Mouse (Mus musculus): ENCODE results near the gene Foxr1. TPM values are rescaled to one million over a fixed set of nuclear protein-coding genes. Genes with fewer than 3 reads are reported as not detected.

Foxr1 gene
- polyA plus RNA-seq, 1 experiment = not detected

DNA sequence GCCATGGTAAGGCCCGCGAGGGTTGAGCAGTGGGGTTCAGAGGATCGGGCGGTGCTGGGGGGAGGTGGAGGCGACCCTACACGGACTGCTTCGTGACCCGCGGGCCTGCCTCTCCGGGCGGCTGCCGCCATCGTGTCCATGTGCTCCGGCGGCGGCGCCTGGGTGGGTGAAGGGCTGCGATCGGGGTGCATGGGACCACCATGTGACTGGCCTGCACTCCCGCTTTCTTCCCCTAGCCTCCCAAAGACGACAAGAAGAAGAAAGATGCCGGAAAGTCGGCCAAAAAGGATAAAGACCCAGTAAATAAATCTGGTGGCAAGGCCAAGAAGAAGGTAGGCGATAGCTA is 33.2 kb downstream of the Foxr1 start:
- Histone ChIP-seq H3K4me1 (ENCODE audit: control insufficient read depth, insufficient read depth, low read length) (no peaks in the 10 kb centered on the region), H3K27me3 (ENCODE audit: control insufficient read depth, insufficient read depth, low read length) (no peaks in the 10 kb centered on the region), H3K27ac (ENCODE audit: insufficient read depth, low read length) (0 out of 2 replicates have a peak overlapping the region, but pooled peaks have one; percentile 3), H3K4me3 (replicated peaks; ENCODE audit: insufficient read depth, low read depth, low read length) (peak overlapping the region; percentile 96)
- DNase-seq = no peak
- TF ChIP-seq CTCF (IDR thresholded peaks at IDR 0.05; ENCODE audit: borderline replicate concordance, insufficient read depth, low read depth, low read length) = no peak
- TF ChIP-seq POLR2A (IDR thresholded peaks at IDR 0.05; ENCODE audit: borderline replicate concordance, insufficient read depth, low read length) = no peak
- under 1% methylated on average over 24 of the region's 24 CpGs for WGBS

DNA sequence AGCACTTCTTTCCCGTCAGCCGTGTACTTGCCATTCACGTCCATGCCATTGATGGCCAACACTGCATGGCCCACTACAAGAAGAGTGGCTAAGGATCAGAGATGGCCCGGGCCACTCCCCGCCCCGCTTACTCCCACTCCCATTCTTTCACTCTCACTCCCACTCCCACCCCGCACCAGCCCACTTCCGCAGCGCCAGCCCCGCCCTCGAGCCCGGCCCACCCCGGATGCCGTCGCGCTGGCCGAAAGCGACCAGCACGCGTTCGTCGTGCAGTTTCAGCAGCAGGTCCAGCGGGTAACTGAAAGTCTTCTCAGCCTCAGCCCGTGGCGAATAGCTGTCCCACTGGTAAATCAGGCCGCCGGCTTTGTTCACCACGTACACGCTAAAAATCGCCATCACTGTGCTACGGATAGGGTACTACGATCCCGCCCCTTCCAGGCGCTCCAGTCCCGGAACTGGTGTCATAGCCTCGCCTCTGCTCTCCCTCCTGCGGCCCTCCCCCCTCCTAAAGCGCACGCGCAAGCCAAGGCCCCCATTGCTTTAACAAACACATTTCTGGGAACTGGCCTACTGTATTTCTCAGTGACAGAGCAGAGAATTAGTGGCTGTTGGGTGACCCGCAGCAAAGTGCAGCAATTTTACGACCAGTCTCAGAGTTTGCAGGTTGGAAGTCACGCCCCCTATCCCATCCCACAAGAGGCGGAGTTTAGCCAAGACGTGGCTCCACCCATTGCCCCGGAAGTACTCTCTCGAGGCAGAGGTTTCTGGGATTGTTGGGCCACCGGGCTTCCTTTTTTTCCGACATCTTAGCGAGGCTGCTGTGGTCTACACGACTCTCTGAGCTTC is 33.8 kb downstream of the Foxr1 start, which contains the start of the genes Rps25 and Trappc4:
Rps25 (plus strand) TSS at position 234 of the 846 bp plus-strand sequence.
Trappc4 (minus strand) TSS at position 695 of the 846 bp plus-strand sequence.
- peak within 1 kb of the TSS; percentile 74 for H3K27ac ChIP-seq (ENCODE audit: insufficient read depth, low read length)
- DNase-seq = peak; percentile 92 to 95
- peak within 1 kb of the TSS; percentile 96 for H3K4me3 ChIP-seq (replicated peaks; ENCODE audit: insufficient read depth, low read depth, low read length)
- WGBS = 1% methylated on average over 51 of the region's 51 CpGs
- H3K4me1 ChIP-seq (ENCODE audit: control insufficient read depth, insufficient read depth, low read length) = no peaks in the 10 kb centered on the region
- no peaks in the 10 kb centered on the region for H3K27me3 ChIP-seq (ENCODE audit: control insufficient read depth, insufficient read depth, low read length)
- TF ChIP-seq CTCF (IDR thresholded peaks at IDR 0.05; ENCODE audit: borderline replicate concordance, insufficient read depth, low read depth, low read length) (no peak), POLR2A (IDR thresholded peaks at IDR 0.05; ENCODE audit: borderline replicate concordance, insufficient read depth, low read length) (peak; percentile 43; the same call in 1 of the 2 replicates)

DNA sequence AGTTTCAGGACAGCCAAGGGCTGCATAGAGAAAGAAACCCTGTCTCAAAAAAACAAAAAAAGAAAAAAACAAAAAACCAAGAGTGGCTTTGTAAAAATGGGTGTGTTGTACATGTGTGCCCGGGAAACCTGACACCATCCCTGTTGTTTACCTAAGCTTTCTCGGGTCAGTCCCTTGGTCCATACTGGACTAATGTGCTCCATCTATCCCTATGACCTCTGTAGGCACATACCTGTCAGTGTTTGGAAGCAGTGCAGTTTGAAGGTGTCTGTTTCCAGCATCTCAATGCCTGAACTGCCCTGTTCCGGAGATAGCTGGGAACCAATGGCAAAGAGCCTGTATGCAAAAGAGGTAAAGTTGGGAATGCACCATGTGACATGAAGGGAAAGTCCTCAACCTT is 35.9 kb downstream of the Foxr1 start:
- H3K4me1 ChIP-seq (ENCODE audit: control insufficient read depth, insufficient read depth, low read length) = no peaks in the 10 kb centered on the region
- TF ChIP-seq CTCF (IDR thresholded peaks at IDR 0.05; ENCODE audit: borderline replicate concordance, insufficient read depth, low read depth, low read length) (no peak), POLR2A (IDR thresholded peaks at IDR 0.05; ENCODE audit: borderline replicate concordance, insufficient read depth, low read length) (no peak)
- no peaks in the 10 kb centered on the region for H3K27me3 ChIP-seq (ENCODE audit: control insufficient read depth, insufficient read depth, low read length)
- H3K27ac ChIP-seq (ENCODE audit: insufficient read depth, low read length) = no peak overlapping the region
- 92% methylated on average over 3 of the region's 3 CpGs for WGBS
- H3K4me3 ChIP-seq (replicated peaks; ENCODE audit: insufficient read depth, low read depth, low read length) = no peak overlapping the region
- no peak for DNase-seq

DNA sequence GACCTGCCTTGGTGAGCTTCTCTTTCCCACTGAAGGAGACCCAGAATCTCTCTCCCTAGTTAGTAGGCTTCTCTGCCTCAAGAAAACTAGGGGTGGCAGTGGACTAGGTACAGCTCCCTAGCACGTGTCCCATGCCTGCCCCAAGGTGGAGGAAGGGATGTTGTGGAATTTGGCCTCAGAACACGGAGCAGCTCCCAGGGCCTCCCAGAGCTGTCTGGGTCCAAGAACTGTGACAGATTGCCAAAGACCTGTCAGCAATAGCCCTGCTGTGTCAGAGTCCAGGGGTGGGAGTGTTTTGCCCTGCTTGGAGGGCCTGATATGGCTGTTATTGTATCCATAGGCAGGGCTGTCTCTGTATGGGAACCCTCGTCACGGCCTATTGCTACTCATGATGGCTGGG is 39.9 kb downstream of the Foxr1 start:
- Histone ChIP-seq H3K27ac (ENCODE audit: insufficient read depth, low read length) (no peak overlapping the region), H3K4me1 (ENCODE audit: control insufficient read depth, insufficient read depth, low read length) (peaks cover 8% of the 10 kb centered on the region; the same call in 1 of the 2 replicates), H3K27me3 (ENCODE audit: control insufficient read depth, insufficient read depth, low read length) (no peaks in the 10 kb centered on the region), H3K4me3 (replicated peaks; ENCODE audit: insufficient read depth, low read depth, low read length) (no peak overlapping the region)
- TF ChIP-seq POLR2A (IDR thresholded peaks at IDR 0.05; ENCODE audit: borderline replicate concordance, insufficient read depth, low read length) (no peak), CTCF (IDR thresholded peaks at IDR 0.05; ENCODE audit: borderline replicate concordance, insufficient read depth, low read depth, low read length) (no peak)
- WGBS = 51% methylated on average over 4 of the region's 4 CpGs
- DNase-seq = peak in 1 of 2 experiments; percentile 12

DNA sequence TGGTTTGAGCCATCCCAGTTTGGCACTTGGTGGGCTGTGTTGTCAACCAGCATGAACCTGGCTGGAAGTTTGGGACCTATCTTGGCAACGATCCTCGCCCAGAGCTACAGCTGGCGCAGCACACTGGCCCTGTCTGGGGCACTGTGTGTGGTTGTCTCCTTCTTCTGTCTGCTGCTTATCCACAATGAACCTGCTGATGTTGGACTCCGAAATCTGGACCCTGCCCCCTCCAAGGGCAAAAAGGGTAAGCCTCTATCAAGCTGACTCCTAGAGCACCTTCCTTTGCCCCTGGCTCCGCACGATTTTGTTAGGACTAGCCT is 41.2 kb downstream of the Foxr1 start:
- no peak for TF ChIP-seq CTCF (IDR thresholded peaks at IDR 0.05; ENCODE audit: borderline replicate concordance, insufficient read depth, low read depth, low read length)
- TF ChIP-seq POLR2A (IDR thresholded peaks at IDR 0.05; ENCODE audit: borderline replicate concordance, insufficient read depth, low read length) = no peak

DNA sequence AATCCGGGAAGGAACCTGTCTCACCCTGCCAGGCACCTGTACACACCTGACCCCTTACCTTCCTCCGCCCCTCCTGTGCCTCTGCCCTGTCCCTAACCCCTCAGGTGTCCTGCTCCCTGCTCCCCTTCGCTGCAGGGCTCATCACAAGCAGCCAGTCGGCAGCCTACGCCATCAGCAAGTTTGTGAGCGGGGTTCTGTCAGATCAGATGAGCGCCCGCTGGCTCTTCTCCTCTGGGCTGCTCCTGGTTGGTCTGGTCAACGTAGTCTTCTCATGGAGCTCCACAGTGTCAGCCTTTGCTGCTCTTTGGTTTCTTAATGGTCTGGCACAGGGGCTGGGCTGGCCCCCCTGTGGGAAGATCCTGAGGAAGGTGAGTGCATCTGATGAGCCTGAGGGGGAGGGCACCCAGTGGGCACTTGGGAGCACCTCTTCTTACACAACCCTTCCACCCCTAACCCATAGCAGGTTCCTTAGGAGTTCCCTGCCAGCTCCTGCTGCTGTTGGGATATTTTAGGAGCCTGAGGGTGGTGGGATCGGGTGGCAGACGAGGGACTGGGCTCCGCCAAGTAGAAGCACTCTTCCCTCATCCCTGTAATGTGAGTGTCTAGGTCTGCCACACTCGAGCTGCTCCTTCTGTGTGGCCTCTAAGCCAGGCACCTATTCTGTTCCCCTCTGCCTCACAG is 41.7 kb downstream of the Foxr1 start:
- DNase-seq = peak in 1 of 2 experiments; percentile 24
- H3K27ac ChIP-seq (ENCODE audit: insufficient read depth, low read length) = no peak overlapping the region
- WGBS = 57% methylated on average over 13 of the region's 13 CpGs

More for the DNA sequence above, 41.2 kb downstream of the Foxr1 start:
- peak in 1 of 2 experiments; percentile 19 for DNase-seq
- 39% methylated on average over 6 of the region's 6 CpGs for WGBS
- Histone ChIP-seq H3K4me1 (ENCODE audit: control insufficient read depth, insufficient read depth, low read length) (peaks cover 8% of the 10 kb centered on the region; the same call in 1 of the 2 replicates), H3K27ac (ENCODE audit: insufficient read depth, low read length) (no peak overlapping the region), H3K4me3 (replicated peaks; ENCODE audit: insufficient read depth, low read depth, low read length) (no peak overlapping the region), H3K27me3 (ENCODE audit: control insufficient read depth, insufficient read depth, low read length) (no peaks in the 10 kb centered on the region)

DNA sequence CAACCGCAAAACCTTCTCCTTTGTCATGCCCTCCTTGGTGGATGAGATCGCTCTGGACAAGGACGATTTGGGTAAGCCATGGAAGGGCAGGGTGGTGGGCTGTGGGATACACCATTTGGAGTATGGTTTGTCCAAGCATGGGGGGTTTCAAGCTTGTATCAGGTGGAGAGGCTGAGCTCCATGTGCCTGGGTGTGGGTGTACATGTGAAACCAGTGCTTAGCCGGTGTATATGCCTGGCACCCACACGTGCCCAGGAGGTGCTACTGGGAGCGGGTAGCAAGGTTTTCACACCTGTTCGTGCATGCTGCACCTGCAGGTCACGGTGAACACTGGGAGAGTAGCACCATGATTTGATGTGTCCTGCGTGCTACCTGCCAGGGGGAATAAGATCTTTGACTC is 42.4 kb downstream of the Foxr1 start:
- H3K4me1 ChIP-seq (ENCODE audit: control insufficient read depth, insufficient read depth, low read length) = peaks cover 8% of the 10 kb centered on the region; the same call in 1 of the 2 replicates
- no peak overlapping the region for H3K27ac ChIP-seq (ENCODE audit: insufficient read depth, low read length)
- 79% methylated on average over 9 of the region's 9 CpGs for WGBS
- no peak overlapping the region for H3K4me3 ChIP-seq (replicated peaks; ENCODE audit: insufficient read depth, low read depth, low read length)
- H3K27me3 ChIP-seq (ENCODE audit: control insufficient read depth, insufficient read depth, low read length) = no peaks in the 10 kb centered on the region
- peak in 1 of 2 experiments; percentile 22 for DNase-seq
- TF ChIP-seq CTCF (IDR thresholded peaks at IDR 0.05; ENCODE audit: borderline replicate concordance, insufficient read depth, low read depth, low read length) = no peak
- TF ChIP-seq POLR2A (IDR thresholded peaks at IDR 0.05; ENCODE audit: borderline replicate concordance, insufficient read depth, low read length) = no peak

More for the DNA sequence above, 41.7 kb downstream of the Foxr1 start:
- Histone ChIP-seq H3K4me3 (replicated peaks; ENCODE audit: insufficient read depth, low read depth, low read length) (no peak overlapping the region), H3K27me3 (ENCODE audit: control insufficient read depth, insufficient read depth, low read length) (no peaks in the 10 kb centered on the region), H3K4me1 (ENCODE audit: control insufficient read depth, insufficient read depth, low read length) (peaks cover 8% of the 10 kb centered on the region; the same call in 1 of the 2 replicates)
- TF ChIP-seq POLR2A (IDR thresholded peaks at IDR 0.05; ENCODE audit: borderline replicate concordance, insufficient read depth, low read length) (no peak), CTCF (IDR thresholded peaks at IDR 0.05; ENCODE audit: borderline replicate concordance, insufficient read depth, low read depth, low read length) (no peak)

Data from cerebellum, adult 2 months (tissue).